Mouse (Mus musculus) heart, embryonic 13.5 days (tissue): ENCODE measurements at regions not wholly inside any gene's neighbourhood (a gene's known extent, or its start where the extent isn't known, plus 50 kb on each side); places are given as distances from the start of the nearest gene placed in this dataset.
"Not testable (repeated sequence)": the region's sequence is repeated elsewhere in the genome, so short reads cannot be mapped to it uniquely, and the experiment has no call there.

Experiments used
- ATAC-seq: fragments of 200-750 bp; cut with Nextera tagmentation; 2 replicates; pipeline ENCODE4 v1.8.0; 2017; ENCODE audit warnings: moderate TSS enrichment; ENCODE audit not compliant: insufficient number of reproducible peaks, low FRiP score, low TSS enrichment; ENCODE audit errors: extremely low read depth
- H3K27ac ChIP-seq: fragments of 300-500 bp; sonication (generic); replicated peaks from 2 replicates; pipeline ENCODE4 v1.5.1; 2015; ENCODE audit warnings: moderate library complexity, mild to moderate bottlenecking, inconsistent platforms
- H3K27me3 ChIP-seq: fragments of 300-500 bp; sonication (generic); replicated peaks from 2 replicates; pipeline ENCODE4 v1.6.1; 2015; ENCODE audit warnings: mild to moderate bottlenecking, inconsistent platforms
- H3K36me3 ChIP-seq: fragments of 300-500 bp; sonication (generic); 2 replicates; pipeline ENCODE4 v1.6.1; 2015; ENCODE audit warnings: mild to moderate bottlenecking, inconsistent platforms
- H3K4me1 ChIP-seq: fragments of 300-500 bp; sonication (generic); 2 replicates; pipeline ENCODE4 v1.6.1; 2015; ENCODE audit warnings: inconsistent platforms
- H3K4me2 ChIP-seq: fragments of 300-500 bp; sonication (generic); 2 replicates; pipeline ENCODE4 v1.6.1; 2015; ENCODE audit warnings: inconsistent platforms, mild to moderate bottlenecking, moderate library complexity
- H3K4me3 ChIP-seq: fragments of 300-500 bp; sonication (generic); 2 replicates; pipeline ENCODE4 v1.5.1; 2015; ENCODE audit warnings: moderate library complexity, mild to moderate bottlenecking, inconsistent platforms
- H3K9ac ChIP-seq: fragments of 300-500 bp; sonication (generic); 2 replicates; pipeline ENCODE4 v1.6.1; 2015; ENCODE audit warnings: inconsistent platforms, mild to moderate bottlenecking, moderate library complexity
- H3K9me3 ChIP-seq: fragments of 300-500 bp; sonication (generic); 2 replicates; pipeline ENCODE4 v1.6.1; 2016; ENCODE audit warnings: inconsistent platforms
- WGBS: fragments of 180-500 bp; shearing (Covaris S2); methylation state at CpG from one replicate; pipeline ENCODE4 v1.1.7; 2015; ENCODE audit warnings: mixed read lengths; 5-methylcytosine and 5-hydroxymethylcytosine counted together

DNA sequence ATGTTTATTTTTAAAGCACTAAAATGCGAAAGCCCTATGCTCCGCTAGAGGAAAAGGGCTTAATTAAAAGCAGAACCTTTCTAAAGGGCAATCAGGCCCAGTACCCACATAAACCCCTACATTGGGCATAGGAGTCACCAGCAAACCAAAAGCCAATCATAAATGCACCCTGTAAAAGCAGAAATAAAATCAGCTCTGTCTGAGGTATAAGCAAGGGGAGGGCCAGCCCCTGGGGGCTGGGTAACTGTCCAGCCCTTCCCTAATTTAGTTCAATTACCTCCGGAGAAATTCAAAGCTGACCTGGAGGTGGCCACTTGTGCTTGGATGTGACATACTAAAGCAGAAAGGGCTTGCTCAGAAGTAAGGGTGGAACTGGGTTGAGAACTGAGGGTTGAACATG lies 479.4 kb upstream of the Sall1 start:
- no peaks in the 10 kb centered on the region for H3K27me3 ChIP-seq
- H3K27ac ChIP-seq, result no peak overlapping the region
- 78% methylated on average over 3 of the region's 3 CpGs for WGBS
- ATAC-seq, result no peak
- no peaks in the 10 kb centered on the region for H3K4me1 ChIP-seq
- no peaks in the 10 kb centered on the region for H3K9me3 ChIP-seq
- no peak overlapping the region for H3K4me2 ChIP-seq
- H3K4me3 ChIP-seq, result no peak overlapping the region
- no peaks in the 10 kb centered on the region for H3K36me3 ChIP-seq
- no peak overlapping the region for H3K9ac ChIP-seq

DNA sequence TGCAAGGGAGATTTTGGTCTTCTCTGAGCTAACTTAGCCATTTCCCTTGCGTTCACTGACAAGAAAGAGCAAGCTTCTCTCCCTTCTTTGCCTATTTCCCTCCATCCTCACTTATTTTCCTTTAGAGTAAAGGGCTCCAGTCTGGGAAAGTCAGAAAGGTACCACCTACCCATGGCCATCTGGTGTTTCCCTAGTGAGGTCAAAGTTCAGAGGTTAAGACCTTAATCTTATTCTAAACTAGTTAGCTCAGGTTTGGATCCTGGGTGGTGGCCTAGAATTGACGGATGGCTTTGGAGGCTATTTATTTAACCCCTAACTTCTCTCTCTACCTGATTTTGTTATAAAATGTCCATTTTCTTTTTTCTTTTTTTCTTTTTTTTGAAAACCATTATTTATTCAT lies 472.6 kb upstream of the Sall1 start:
- H3K4me2 ChIP-seq, result no peak overlapping the region
- no peak for ATAC-seq
- H3K4me3 ChIP-seq, result no peak overlapping the region
- 67% methylated on average over 2 of the region's 2 CpGs for WGBS
- no peak overlapping the region for H3K27ac ChIP-seq
- H3K9ac ChIP-seq, result no peak overlapping the region
- no peaks in the 10 kb centered on the region; the same call in 1 of the 2 replicates for H3K27me3 ChIP-seq
- no peaks in the 10 kb centered on the region for H3K36me3 ChIP-seq
- H3K9me3 ChIP-seq, result no peaks in the 10 kb centered on the region
- no peaks in the 10 kb centered on the region for H3K4me1 ChIP-seq

DNA sequence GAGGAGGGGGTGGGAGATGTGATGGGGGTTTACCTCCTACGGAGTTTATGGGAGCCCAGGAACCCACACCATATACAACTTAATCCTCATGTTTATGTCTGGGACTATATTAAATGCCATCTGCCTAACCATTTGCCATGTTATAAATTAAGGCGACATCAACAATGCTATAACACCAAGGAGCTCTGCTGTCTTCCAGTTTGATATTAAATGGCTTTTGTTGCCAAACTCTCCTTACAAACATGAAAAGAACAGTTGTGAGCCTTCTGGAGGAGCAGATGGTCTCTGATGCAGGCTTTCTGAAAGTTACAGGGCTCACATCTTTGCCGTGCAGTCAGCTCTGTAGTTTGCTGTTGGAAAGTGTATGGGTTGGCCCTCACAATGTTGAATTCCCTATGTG lies 470.3 kb upstream of the Sall1 start:
- Histone ChIP-seq H3K4me2 (no peak overlapping the region), H3K27ac (no peak overlapping the region), H3K4me1 (no peaks in the 10 kb centered on the region), H3K4me3 (no peak overlapping the region), H3K36me3 (no peaks in the 10 kb centered on the region), H3K27me3 (no peaks in the 10 kb centered on the region; the same call in 1 of the 2 replicates), H3K9me3 (no peaks in the 10 kb centered on the region), H3K9ac (no peak overlapping the region)
- 89% methylated on average over 3 of the region's 3 CpGs for WGBS
- no peak for ATAC-seq

DNA sequence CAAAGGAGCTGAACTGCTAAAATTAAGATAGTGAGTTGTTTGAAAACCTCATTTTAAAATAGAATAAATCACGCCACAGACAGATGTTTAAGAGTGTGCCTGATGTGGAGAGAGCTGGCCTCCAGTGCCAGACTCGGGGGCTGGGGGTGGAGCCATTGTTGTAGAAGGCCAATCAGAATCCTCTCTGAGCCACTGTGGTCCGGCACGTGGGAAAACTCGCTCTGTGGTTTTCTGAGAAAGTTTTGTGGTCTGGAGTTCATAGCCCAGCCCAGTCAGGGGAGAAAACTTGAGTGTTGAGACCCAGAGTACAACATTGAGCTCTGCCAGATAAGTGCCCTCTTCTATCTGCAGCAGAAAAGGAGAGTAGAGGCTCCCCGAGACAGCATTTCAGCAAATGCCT lies 463.7 kb upstream of the Sall1 start:
- Histone ChIP-seq H3K4me3 (no peak overlapping the region), H3K36me3 (no peaks in the 10 kb centered on the region), H3K4me2 (peak overlapping the region; percentile 11; the same call in 1 of the 2 replicates), H3K9ac (no peak overlapping the region), H3K27me3 (peaks cover 6% of the 10 kb centered on the region), H3K9me3 (no peaks in the 10 kb centered on the region), H3K4me1 (peaks cover 11% of the 10 kb centered on the region), H3K27ac (no peak overlapping the region)
- ATAC-seq, result no peak
- 38% methylated on average over 6 of the region's 6 CpGs for WGBS

DNA sequence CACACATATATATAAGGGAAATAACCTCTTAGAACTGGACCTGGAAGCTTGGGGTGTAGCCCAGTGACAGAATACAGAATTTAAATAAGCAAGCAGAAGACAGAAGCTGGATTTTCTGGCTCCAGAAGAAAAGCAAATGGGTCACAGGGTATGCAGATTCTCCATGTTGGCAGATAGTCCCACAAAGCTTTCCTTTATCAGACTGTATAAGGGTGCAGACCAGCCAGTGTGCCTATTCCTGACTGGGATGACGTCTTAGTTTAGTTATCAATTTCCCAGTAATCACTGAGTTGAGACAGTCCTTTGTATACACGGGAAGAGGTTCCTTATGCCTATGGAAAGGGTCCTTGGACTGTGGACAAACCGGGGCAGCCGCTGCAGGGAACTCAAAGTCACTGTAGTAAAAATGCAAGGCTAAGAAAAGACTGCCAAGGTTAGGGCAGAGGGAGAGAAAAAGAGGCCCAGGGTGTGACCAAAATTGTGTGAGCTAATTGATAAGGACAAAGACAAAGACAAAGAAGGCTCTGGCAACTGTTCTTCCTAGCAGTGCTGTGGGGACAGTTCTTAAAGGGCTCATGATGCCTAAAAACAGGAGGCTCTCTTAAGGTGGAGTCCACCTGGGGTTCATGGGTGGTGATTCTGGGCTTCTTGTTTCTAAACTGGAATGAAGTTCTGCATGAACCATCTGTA lies 459.7 kb upstream of the Sall1 start:
- Histone ChIP-seq H3K9me3 (no peaks in the 10 kb centered on the region), H3K27ac (no peak overlapping the region), H3K4me3 (no peak overlapping the region), H3K9ac (no peak overlapping the region), H3K36me3 (no peaks in the 10 kb centered on the region), H3K27me3 (peaks cover 6% of the 10 kb centered on the region; the same call in 1 of the 2 replicates), H3K4me1 (peaks cover 21% of the 10 kb centered on the region), H3K4me2 (no peak overlapping the region)
- ATAC-seq, result no peak
- WGBS, result 45% methylated on average over 4 of the region's 4 CpGs

DNA sequence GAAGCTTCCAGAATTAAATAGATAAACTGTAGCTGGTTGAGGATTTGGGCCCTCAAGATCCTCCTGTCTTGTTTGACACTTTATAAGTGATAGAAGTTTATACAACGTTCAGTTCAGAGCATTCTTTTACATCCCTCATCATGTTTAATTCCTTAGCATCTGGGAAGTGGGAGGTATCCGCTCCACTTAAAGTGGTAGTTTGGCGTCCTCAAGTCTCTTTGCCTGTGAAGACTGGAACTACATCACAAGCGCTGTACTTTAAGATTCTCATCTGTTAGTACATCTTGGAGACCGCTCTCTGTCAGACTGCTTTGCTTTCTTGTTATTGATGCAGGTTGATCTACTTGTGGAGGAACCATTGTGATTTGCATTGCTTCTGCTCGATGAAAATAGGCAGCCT lies 459.1 kb upstream of the Sall1 start:
- Histone ChIP-seq H3K4me3 (no peak overlapping the region), H3K9ac (no peak overlapping the region), H3K27ac (no peak overlapping the region), H3K36me3 (no peaks in the 10 kb centered on the region), H3K9me3 (no peaks in the 10 kb centered on the region), H3K4me2 (no peak overlapping the region), H3K4me1 (peaks cover 21% of the 10 kb centered on the region), H3K27me3 (peaks cover under 1% of the 10 kb centered on the region; the same call in 1 of the 2 replicates)
- WGBS, result 81% methylated on average over 6 of the region's 6 CpGs
- no peak for ATAC-seq

DNA sequence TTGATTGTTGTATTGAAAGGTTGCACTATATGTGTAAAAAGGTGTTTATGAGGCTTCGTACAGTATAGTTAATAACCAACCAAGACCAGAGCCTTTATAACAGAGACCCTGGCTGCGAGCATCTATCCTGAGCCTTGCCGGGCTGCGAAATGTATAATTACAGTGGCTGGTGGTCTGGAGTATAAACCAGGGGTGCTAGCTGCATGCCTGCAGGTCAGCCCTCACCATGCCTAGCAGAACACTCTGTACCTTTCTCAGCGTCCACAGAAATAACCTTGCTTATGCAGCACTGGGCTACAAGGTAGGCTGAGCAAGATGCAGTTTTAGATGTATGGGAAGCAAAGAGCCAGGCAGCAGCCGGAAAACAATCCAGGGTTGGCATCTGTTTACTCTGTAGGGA lies 457.8 kb upstream of the Sall1 start:
- H3K27me3 ChIP-seq, result no peaks in the 10 kb centered on the region
- H3K4me2 ChIP-seq, result no peak overlapping the region
- no peaks in the 10 kb centered on the region for H3K36me3 ChIP-seq
- no peak overlapping the region for H3K4me3 ChIP-seq
- peaks cover 17% of the 10 kb centered on the region for H3K4me1 ChIP-seq
- H3K9ac ChIP-seq, result no peak overlapping the region
- no peaks in the 10 kb centered on the region for H3K9me3 ChIP-seq
- 83% methylated on average over 6 of the region's 6 CpGs for WGBS
- no peak overlapping the region for H3K27ac ChIP-seq
- ATAC-seq, result no peak

DNA sequence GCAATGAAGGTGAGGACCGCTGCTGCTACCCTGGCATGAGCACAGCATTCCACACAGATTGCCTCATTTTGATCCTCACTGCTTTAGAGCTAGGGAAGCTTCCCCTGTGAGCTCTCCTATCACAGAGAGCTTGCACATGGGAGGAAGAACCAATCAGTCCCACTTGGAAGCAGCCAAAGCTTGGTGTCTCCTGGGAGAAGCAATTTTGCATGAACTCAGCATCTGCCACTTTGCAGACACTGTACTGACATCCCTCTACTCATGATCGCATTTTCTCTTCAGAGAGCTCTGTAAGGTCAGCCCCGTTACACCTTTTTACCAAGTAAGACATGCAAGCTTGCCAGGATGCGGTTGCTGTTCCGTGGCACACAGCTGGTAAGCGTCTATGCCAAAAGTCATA lies 455.9 kb upstream of the Sall1 start:
- H3K9ac ChIP-seq, result no peak overlapping the region
- H3K27me3 ChIP-seq, result no peaks in the 10 kb centered on the region
- WGBS, result 63% methylated on average over 6 of the region's 6 CpGs
- peaks cover 17% of the 10 kb centered on the region for H3K4me1 ChIP-seq
- H3K36me3 ChIP-seq, result no peaks in the 10 kb centered on the region
- no peak for ATAC-seq
- no peak overlapping the region for H3K27ac ChIP-seq
- H3K4me2 ChIP-seq, result no peak overlapping the region
- no peaks in the 10 kb centered on the region for H3K9me3 ChIP-seq
- H3K4me3 ChIP-seq, result no peak overlapping the region

DNA sequence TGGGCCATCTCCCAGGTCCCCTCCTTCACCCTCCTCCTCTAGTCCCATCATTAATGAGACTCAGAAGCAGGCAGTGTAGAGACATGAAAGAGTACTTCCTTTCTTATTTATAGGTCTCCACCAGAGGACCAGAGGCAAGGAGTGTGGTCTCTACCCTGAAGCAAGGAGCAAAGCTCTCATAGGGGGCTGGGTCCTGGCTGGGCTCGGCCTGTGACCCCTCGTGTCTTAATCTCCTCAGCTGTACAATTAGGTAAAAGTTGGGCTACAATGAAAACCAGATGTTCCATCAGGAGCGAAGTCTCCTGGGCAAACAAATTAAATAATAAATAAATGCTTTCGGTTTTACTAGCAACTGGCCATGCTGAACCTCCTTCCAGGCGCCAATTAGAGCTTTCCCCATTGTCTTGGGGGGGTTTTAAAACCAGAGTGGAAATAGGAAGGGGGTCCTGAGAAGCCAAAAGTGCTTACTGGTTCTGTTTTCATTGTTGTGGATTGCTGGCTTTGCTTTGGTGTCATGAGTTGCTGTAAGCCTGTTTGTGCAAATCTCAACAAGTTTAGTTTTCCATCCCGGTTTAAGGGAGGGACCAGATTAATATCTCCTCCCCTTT lies 454.2 kb upstream of the Sall1 start:
- 67% methylated on average over 6 of the region's 6 CpGs for WGBS
- Histone ChIP-seq H3K9me3 (no peaks in the 10 kb centered on the region), H3K36me3 (no peaks in the 10 kb centered on the region), H3K27ac (no peak overlapping the region), H3K4me3 (no peak overlapping the region), H3K4me2 (no peak overlapping the region), H3K27me3 (no peaks in the 10 kb centered on the region; the same call in 1 of the 2 replicates), H3K4me1 (peaks cover 12% of the 10 kb centered on the region), H3K9ac (no peak overlapping the region)
- ATAC-seq, result no peak

DNA sequence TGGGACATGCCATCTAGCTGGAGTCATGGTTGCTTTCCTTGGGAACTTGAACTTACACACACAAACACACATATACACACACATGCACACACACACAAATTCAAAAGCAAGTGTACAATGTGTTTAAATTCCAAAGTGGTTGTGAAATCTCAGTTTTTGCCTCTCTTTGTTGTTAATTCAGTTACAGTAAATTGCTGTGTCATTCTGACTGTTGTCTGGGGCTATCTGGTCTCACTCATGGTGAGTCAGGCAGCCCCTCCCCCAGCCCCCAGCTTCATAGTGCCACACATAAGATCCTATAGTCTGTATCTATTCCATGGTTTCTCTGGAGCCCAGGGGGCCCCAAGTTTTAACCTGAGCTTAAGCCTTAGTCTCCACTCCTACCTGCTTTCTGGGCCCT lies 448.4 kb upstream of the Sall1 start:
- Histone ChIP-seq H3K9ac (no peak overlapping the region), H3K36me3 (no peaks in the 10 kb centered on the region), H3K9me3 (no peaks in the 10 kb centered on the region), H3K27ac (no peak overlapping the region), H3K4me1 (no peaks in the 10 kb centered on the region), H3K4me3 (no peak overlapping the region), H3K4me2 (no peak overlapping the region), H3K27me3 (no peaks in the 10 kb centered on the region; the same call in 1 of the 2 replicates)
- ATAC-seq, result no peak

DNA sequence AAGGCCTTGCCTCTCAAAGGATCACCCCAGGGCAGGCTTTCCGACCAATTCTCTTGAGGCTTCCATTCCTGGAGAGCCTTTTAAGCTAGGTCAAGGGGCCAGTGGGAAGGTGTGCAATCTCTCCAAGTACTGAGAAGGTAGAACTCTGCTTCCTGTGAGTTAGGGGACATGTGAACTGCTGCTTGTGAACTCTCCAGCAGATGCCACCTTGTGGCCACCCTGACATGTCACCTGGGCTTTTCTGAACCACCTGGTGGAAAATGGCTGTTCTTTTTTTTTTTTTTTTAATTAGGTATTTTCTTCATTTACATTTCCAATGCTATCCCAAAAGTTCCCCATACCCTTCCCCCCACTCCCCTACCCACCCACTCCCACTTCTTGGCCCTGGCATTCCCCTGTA lies 438.5 kb upstream of the Sall1 start:
- H3K4me3 ChIP-seq, H3K27me3 ChIP-seq, H3K36me3 ChIP-seq, H3K9ac ChIP-seq, H3K9me3 ChIP-seq, H3K4me2 ChIP-seq, H3K27ac ChIP-seq, H3K4me1 ChIP-seq, ATAC-seq: not testable (repeated sequence)
- WGBS, result 86% methylated on average over 1 of the region's 1 CpGs

DNA sequence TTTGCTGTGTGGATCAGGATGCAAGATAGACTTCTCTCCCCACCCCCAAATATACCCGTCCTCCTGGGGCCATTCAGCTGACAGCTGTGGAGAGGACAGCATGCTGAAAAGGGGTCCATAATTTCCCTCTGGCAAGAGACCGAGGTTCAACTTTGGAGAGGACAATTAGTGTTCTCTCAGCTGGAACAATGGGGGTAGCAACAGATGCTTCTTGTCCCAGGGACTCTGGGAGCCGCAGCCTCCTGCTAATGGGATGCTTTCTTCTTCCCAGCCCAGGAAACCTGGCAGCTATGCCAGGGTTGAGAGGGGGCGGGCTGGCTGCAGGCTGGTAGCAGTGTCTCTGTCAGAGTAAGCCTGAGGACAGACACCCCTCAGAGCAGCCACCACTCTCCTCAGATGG lies 433.0 kb upstream of the Sall1 start:
- H3K27me3 ChIP-seq, result no peaks in the 10 kb centered on the region
- H3K9ac ChIP-seq, result no peak overlapping the region
- WGBS, result 60% methylated on average over 4 of the region's 4 CpGs
- no peak overlapping the region for H3K27ac ChIP-seq
- H3K4me1 ChIP-seq, result no peaks in the 10 kb centered on the region
- H3K36me3 ChIP-seq, result no peaks in the 10 kb centered on the region
- H3K9me3 ChIP-seq, result no peaks in the 10 kb centered on the region
- H3K4me3 ChIP-seq, result no peak overlapping the region
- ATAC-seq, result no peak
- no peak overlapping the region for H3K4me2 ChIP-seq
